Mouse (Mus musculus): ENCODE data around the gene Enpp3.

DNA sequence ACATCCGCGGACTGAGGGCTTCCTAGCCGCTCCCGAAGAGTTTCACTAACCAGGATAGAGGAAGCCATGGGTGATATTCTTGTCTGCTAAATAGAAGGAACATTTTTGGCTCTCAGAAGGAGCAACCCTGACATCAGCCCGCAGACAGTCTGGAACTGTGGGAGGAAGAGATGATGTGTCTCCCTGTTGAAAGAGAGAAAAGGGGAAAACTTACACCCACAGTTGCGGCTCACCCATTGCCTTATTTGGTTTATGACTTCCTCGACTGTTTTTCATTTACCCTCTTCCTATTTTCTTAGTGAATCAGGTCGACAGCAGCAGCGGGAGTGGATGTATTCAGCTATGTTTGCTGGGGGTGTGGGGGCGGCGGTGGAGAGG is 64.0 kb downstream of the Enpp3 start:
- TF ChIP-seq CTCF (IDR thresholded peaks at IDR 0.05; ENCODE audit: extremely low read depth, insufficient read length, insufficient replicate concordance, low read depth, low read length) (no peak), POLR2A (IDR thresholded peaks at IDR 0.05; ENCODE audit: low read depth, low read length) (no peak)

Data from small intestine, adult 2 months (tissue).